Mouse (Mus musculus) T-helper 1 cell (primary cell): ENCODE results near the gene Fgfr1op2.
"Not testable (repeated sequence)": the region's sequence is repeated elsewhere in the genome, so short reads cannot be mapped to it uniquely, and the experiment has no call there.

Experiments
- in situ Hi-C: fragments of 300-600 bp; cut with MboI, MseI; formaldehyde crosslinking; loops from one replicate; pipeline ENCODE4 v1.15.1; 2025; ENCODE audit warnings: high pct_unique_total_duplicates

Gene Fgfr1op2

GRCm38 (mm10) chr6:146576903-146577302, at the start of gene Fgfr1op2:
Gene Fgfr1op2 (plus strand): TSS chr6:146577203.
- in situ Hi-C loops: loop anchor here (5.0 kb wide), 1 partner anchor 40 kb away; no protein-coding TSS in a partner anchor

- in situ Hi-C loops: no loop called here
Measured at GRCm38 (mm10) chr6:146527537-146527936, 49.5 kb upstream of the Fgfr1op2 start.

- in situ Hi-C loops: no loop called here
Measured at GRCm38 (mm10) chr6:146530363-146530762, 46.6 kb upstream of the Fgfr1op2 start.

- in situ Hi-C loops: no loop called here
Measured at GRCm38 (mm10) chr6:146530769-146531168, 46.2 kb upstream of the Fgfr1op2 start.

GRCm38 (mm10) chr6:146533146-146533545, 43.9 kb upstream of the Fgfr1op2 start:
- in situ Hi-C loops: no loop called here

- in situ Hi-C loops: no loop called here
Measured at GRCm38 (mm10) chr6:146535501-146535900, 41.5 kb upstream of the Fgfr1op2 start.

DNA sequence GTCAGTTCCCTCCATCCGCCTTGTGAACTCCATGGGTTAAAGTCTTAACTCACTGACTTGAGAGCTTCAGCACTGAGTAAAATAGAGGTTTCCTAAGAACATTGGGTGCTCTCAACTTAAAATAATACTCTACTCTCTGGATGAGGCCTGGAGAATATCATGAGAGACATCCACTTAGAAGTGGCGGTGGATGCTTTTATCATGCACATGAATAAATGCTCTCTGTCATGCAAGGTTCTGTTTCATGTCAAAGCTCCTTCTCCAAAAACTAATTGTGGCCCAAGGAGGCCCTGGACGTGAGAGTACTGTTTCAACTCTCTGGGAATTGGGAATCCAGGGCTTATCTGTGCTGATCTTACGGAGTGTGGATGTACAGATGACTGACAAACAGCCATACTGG, 39.9 kb upstream of the Fgfr1op2 start:
- in situ Hi-C loops: no loop called here

DNA sequence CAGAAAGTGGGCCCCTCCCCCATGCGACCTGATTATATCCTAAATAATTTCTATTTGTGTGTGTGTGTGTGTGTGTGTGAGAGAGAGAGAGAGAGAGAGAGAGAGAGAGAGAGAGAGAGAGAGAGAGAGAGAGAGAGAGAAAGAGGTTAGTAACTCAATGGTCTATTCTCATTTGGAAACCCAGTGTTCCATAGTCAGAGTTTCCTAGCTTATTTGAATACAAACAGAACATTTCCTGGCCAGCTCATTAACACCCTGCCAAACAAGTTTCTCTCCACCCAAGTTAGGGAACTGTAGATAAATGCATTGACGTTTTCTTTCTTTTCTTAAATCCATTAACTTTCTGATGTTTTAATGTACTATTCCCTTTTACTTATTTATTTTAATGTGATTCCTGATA, 38.9 kb upstream of the Fgfr1op2 start:
- in situ Hi-C loops: no loop called here

DNA sequence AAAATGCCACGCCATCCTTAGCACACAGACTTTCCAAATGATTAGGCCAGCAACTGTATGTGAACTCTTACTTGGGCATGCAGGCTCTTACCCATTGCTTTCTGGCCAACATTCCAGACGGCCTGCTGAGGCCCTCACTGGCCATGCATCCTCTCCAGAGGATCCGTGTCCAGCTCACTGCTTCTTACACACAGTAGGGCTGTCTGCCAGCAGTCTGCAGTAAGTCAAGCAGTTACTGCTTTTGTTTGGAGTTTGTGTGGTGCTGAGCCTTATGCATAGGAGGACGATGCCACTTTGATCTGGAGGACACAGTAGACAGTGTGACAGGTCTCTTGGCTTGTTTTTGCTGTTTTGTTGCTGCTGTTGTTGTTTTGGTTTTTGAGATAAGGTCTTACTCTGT, 38.3 kb upstream of the Fgfr1op2 start:
- in situ Hi-C loops: no loop called here

- in situ Hi-C loops: no loop called here
Measured at GRCm38 (mm10) chr6:146540386-146540785, 36.6 kb upstream of the Fgfr1op2 start.

GRCm38 (mm10) chr6:146544622-146545021, 32.4 kb upstream of the Fgfr1op2 start:
- in situ Hi-C loops: no loop called here

- in situ Hi-C loops: no loop called here
Measured at GRCm38 (mm10) chr6:146545289-146545865, 31.6 kb upstream of the Fgfr1op2 start.

DNA sequence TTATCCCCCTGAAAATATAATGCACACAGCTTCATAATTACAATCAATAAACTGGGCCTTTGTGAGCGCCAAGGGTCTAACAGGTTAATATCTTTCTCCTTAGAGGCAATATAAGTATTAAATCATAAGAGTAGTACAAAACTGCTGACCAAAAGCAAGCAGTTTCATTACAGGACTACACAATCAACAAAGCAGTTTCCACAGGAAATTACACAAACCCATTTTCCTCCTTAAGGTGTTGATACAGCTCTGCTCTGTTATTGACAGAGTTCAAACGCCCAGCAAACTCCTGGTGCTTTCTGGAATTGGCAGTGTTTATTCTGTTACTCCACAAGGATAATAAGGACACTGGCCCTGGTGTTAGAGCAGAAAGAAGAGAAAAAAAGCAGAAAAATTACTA, 26.6 kb upstream of the Fgfr1op2 start:
- in situ Hi-C loops: no loop called here

GRCm38 (mm10) chr6:146551326-146551725, 25.7 kb upstream of the Fgfr1op2 start:
- in situ Hi-C loops: no loop called here

GRCm38 (mm10) chr6:146562461-146562860, 14.5 kb upstream of the Fgfr1op2 start:
- in situ Hi-C loops: not testable (repeated sequence)

GRCm38 (mm10) chr6:146572073-146572472, 4.9 kb upstream of the Fgfr1op2 start:
- in situ Hi-C loops: no loop called here

DNA sequence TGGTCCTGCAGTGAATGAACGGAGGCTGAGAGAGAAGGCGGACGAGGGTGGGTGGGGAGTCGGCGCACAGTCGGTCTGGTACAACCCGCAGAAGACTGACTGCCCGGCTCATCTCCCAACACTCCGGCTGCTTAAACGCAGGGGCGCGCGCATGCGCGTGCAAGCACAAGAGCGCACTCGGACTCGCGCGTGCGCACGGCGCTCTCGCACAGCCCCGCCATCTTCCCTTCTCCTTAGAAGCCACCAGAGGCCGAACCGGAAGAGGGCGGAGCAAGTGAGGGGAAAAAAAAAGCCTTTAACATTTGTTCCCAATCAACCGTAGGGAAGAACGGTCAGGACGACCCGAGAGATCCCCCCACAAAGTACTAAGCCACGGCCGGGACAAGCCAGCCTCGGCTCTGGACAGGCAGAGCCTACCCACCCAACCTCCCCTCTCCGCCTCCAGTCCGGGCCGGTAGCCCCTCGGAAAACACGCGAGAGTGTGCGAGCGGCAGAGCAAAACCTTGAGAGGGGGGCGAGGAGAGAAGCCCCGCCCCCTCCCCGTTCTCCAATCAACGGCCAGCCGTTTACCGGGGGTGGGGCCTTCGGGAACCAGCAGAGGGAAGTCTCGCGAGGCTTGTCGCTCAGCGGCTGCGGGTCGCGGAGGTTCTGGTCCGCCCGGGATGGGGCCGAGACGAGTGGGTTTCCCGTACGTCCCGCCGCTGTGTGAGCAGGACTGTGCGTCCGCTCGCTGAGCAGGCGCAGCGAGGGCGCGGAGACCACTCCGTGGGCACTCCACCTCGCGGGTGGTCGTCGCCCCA, 507 bp downstream of the Fgfr1op2 start, which contains the start of gene Ints13:
TSS of gene Ints13 (minus strand) at position 526 of the 800 bp plus-strand sequence.
- in situ Hi-C loops: loop anchor here (5.0 kb wide), 1 partner anchor 40 kb away; no protein-coding TSS in a partner anchor

DNA sequence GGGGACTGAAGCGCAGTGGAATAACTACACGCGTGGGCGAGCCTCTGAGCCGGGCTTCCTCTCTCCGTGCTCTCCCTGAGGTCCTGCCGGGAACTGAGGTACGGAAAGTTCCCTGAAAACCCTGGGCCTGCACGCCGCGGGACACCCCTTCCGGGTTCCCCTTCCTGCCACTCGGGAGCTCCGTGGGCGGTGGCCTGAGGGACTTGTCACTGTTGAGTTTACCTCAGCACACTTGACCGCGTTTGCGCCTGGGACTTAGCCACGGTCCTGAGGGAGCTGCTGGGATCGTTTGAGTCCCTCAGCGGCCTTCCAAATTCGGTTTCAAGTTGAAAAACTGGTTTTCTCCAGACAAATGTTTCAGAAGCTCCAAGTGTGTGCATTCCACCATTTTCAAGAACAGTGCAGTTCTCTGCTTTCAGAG, 1.1 kb downstream of the Fgfr1op2 start:
- in situ Hi-C loops: loop anchor here (5.0 kb wide), 1 partner anchor 39 kb away; no protein-coding TSS in a partner anchor

DNA sequence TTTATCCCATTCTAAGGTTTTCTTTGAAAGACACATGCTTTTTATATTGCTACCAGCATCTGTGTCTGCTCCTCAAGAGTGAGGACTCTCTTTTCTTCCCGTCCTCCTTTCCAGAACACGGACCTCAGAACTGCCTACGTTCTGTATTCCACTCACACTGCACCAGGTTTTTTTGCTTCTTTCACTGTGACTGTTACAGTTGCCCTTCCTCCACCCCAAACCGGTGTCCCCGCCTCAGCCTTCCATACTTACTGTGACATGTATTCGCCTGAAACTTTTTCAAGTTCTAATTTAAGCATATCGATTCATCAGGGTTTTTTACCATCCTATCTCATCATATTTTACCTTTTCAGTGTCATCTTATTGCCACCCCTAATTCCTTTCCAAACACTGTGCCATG, 1.6 kb downstream of the Fgfr1op2 start:
- in situ Hi-C loops: loop anchor here (5.0 kb wide), 1 partner anchor 39 kb away; no protein-coding TSS in a partner anchor

GRCm38 (mm10) chr6:146580381-146580926, 3.5 kb downstream of the Fgfr1op2 start:
- in situ Hi-C loops: no loop called here

DNA sequence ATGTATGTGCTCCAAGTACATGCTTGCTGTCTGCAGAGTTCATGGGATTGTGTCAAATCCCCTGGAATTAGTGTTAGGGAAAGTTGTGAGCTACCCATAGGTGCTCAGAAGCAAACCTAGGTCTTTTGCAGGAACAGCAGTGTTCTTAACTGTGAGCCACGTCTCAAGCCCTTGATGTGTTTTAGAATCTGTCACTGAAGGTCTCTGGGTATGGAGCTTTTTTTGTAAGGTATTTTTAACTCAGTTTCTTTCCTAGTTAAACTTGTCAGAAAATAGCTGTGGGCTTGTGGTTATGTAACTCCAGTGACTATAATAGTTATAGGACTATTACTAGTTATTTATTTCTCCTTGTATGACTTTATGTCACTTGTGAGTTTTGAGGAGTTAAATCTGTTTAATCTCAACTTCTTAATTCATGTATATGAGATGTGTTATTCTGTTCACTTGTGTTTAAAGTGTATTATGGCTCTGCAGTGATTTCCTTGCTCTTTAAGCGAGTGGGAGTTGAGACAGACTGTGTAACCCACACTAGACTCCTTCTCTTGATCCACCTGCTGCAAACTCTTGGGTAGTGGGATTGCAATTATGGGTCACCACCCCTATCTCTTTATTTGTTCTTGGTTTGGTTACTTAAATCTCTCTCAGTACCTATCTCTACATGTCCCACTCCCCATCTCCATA, 6.5 kb downstream of the Fgfr1op2 start:
- in situ Hi-C loops: no loop called here

GRCm38 (mm10) chr6:146585134-146585533, 8.1 kb downstream of the Fgfr1op2 start:
- in situ Hi-C loops: no loop called here
